Mouse (Mus musculus): ENCODE data around the gene Diexf. TPM values are rescaled to one million over a fixed set of nuclear protein-coding genes. Genes with fewer than 3 reads are reported as not detected.

Diexf gene
- total and polyA plus RNA-seq, 2 experiments from 2014 or later = 3.5 to 8.6 TPM

DNA sequence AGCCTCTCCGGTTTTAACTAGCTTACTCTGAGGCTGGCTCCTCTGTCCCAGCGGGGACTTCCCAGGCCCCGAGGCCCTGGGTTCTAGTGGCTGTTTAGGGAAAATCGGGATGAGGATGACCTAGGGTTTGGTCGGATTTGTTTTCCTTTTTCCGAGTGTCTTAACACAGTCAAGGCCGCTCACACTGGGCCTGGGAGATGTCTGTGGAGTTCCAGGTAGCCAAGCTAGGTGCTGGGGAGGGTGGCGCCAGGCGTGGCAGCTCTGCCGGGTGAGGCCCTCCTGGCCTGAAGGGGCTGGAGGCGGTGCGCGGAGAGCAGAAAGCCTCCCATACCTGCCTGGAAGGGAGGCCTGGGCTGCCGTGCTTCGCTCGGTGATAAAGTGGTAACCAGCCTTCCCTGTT is 23.5 kb upstream of the Diexf start:
- H3K9me3 ChIP-seq (ENCODE audit: low read length) = no peaks in the 10 kb centered on the region
- 35% methylated on average over 16 of the region's 16 CpGs for WGBS

GRCm38 (mm10) chr1:193152872-193153271 is 22.8 kb upstream of the Diexf start, which contains the start of gene Irf6:
Gene Irf6 (plus strand): TSS chr1:193153111.
- no peak for TF ChIP-seq CTCF (IDR thresholded peaks at IDR 0.05; ENCODE audit: low read depth)
- Histone ChIP-seq H3K9ac (replicated peaks; ENCODE audit: low read length) (no peak within 1 kb of the TSS), H3K36me3 (ENCODE audit: insufficient read depth, low read length) (no peaks in the 10 kb centered on the region), H3K4me1 (ENCODE audit: insufficient read depth, low read length) (no peaks in the 10 kb centered on the region), H3K9me3 (ENCODE audit: low read length) (no peaks in the 10 kb centered on the region), H3K27ac (no peak within 1 kb of the TSS), H3K4me3 (ENCODE audit: low read length) (peak within 1 kb of the TSS; percentile 13), H3K4me2 (ENCODE audit: low read depth, low read length) (peak within 1 kb of the TSS; percentile 23), H3K27me3 (ENCODE audit: insufficient read depth, low read length) (peaks cover 23% of the 10 kb centered on the region)
- 2% methylated on average over 30 of the region's 30 CpGs for WGBS
- ATAC-seq = peak; percentile 48; the same call in 1 of the 2 replicates
- no peak for DNase-seq (ENCODE audit: low spot score)

More for the DNA sequence above, 23.5 kb upstream of the Diexf start:
- H3K4me1 ChIP-seq (ENCODE audit: insufficient read depth, low read length) = no peaks in the 10 kb centered on the region
- ATAC-seq = no peak
- peak overlapping the region; percentile 13; the same call in 1 of the 2 replicates for H3K4me3 ChIP-seq (ENCODE audit: low read length)
- no peak overlapping the region for H3K27ac ChIP-seq
- H3K27me3 ChIP-seq (ENCODE audit: insufficient read depth, low read length) = peaks cover 23% of the 10 kb centered on the region
- DNase-seq (ENCODE audit: low spot score) = no peak
- TF ChIP-seq CTCF (IDR thresholded peaks at IDR 0.05; ENCODE audit: low read depth) = no peak
- no peak overlapping the region for H3K4me2 ChIP-seq (ENCODE audit: low read depth, low read length)
- H3K9ac ChIP-seq (replicated peaks; ENCODE audit: low read length) = no peak overlapping the region
- no peaks in the 10 kb centered on the region for H3K36me3 ChIP-seq (ENCODE audit: insufficient read depth, low read length)

GRCm38 (mm10) chr1:193151134-193151533 is 21.1 kb upstream of the Diexf start:
- Histone ChIP-seq H3K4me1 (ENCODE audit: insufficient read depth, low read length) (no peaks in the 10 kb centered on the region), H3K9me3 (ENCODE audit: low read length) (no peaks in the 10 kb centered on the region), H3K4me3 (ENCODE audit: low read length) (no peak overlapping the region), H3K27ac (no peak overlapping the region), H3K4me2 (ENCODE audit: low read depth, low read length) (no peak overlapping the region), H3K27me3 (ENCODE audit: insufficient read depth, low read length) (peaks cover 23% of the 10 kb centered on the region), H3K9ac (replicated peaks; ENCODE audit: low read length) (no peak overlapping the region), H3K36me3 (ENCODE audit: insufficient read depth, low read length) (no peaks in the 10 kb centered on the region)
- ATAC-seq (peak; percentile 69), DNase-seq (ENCODE audit: low spot score) (peak; percentile 14)
- 37% methylated on average over 7 of the region's 7 CpGs for WGBS
- TF ChIP-seq CTCF (IDR thresholded peaks at IDR 0.05; ENCODE audit: low read depth) = no peak

DNA sequence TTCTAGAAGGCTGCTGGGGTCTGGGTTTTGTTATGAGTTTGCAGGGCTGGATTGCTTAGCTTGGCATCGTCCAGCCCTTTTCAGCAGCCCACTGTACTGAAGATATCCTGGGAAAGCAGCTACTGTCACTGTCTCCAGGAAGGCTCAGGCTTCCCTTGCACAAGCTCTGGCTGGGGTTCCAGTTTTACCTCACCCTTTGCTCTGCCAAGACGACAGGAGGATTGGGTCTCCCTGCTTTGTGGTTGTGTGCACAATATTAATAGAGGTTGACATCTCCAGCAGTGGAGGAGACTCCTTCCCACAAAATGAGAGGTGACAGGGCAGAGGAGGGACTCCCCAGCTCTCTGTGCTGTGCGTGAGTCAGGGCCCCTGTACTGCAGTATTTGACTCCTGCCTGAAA is 19.2 kb upstream of the Diexf start:
- no peak for ATAC-seq
- Histone ChIP-seq H3K9me3 (ENCODE audit: low read length) (no peaks in the 10 kb centered on the region), H3K4me3 (ENCODE audit: low read length) (no peak overlapping the region), H3K4me2 (ENCODE audit: low read depth, low read length) (no peak overlapping the region), H3K4me1 (ENCODE audit: insufficient read depth, low read length) (no peaks in the 10 kb centered on the region), H3K36me3 (ENCODE audit: insufficient read depth, low read length) (no peaks in the 10 kb centered on the region), H3K27ac (no peak overlapping the region), H3K9ac (replicated peaks; ENCODE audit: low read length) (no peak overlapping the region), H3K27me3 (ENCODE audit: insufficient read depth, low read length) (peaks cover 19% of the 10 kb centered on the region)
- WGBS = 67% methylated on average over 3 of the region's 3 CpGs
- no peak for TF ChIP-seq CTCF (IDR thresholded peaks at IDR 0.05; ENCODE audit: low read depth)
- DNase-seq (ENCODE audit: low spot score) = no peak

DNA sequence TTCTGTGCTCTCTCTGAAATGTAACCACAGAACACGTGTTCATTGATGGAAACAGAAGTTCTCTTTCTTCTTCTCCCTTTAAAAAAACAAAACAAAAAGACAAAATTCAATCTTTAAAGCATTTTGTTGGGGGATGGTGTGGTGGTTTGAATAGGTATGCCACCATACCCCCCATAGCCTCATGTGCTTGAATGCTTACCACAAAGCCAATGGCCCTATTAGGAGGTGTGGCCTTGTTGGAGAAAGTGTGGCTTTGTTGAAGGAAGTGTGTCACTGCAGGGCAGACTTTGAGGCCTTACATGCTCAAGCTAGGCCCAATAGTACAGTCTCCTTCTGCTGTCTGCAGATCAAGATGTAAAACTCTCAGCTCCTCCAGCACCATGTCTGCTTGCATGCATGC is 16.3 kb upstream of the Diexf start:
- Histone ChIP-seq H3K9ac (replicated peaks; ENCODE audit: low read length) (no peak overlapping the region), H3K9me3 (ENCODE audit: low read length) (no peaks in the 10 kb centered on the region), H3K27me3 (ENCODE audit: insufficient read depth, low read length) (no peaks in the 10 kb centered on the region), H3K4me3 (ENCODE audit: low read length) (no peak overlapping the region), H3K4me1 (ENCODE audit: insufficient read depth, low read length) (no peaks in the 10 kb centered on the region), H3K36me3 (ENCODE audit: insufficient read depth, low read length) (no peaks in the 10 kb centered on the region), H3K4me2 (ENCODE audit: low read depth, low read length) (no peak overlapping the region), H3K27ac (no peak overlapping the region)
- TF ChIP-seq CTCF (IDR thresholded peaks at IDR 0.05; ENCODE audit: low read depth) = no peak
- ATAC-seq (no peak), DNase-seq (ENCODE audit: low spot score) (no peak)
- 90% methylated on average over 1 of the region's 1 CpGs for WGBS

- Histone ChIP-seq H3K4me2 (ENCODE audit: low read depth, low read length) (no peak overlapping the region), H3K4me3 (ENCODE audit: low read length) (no peak overlapping the region), H3K4me1 (ENCODE audit: insufficient read depth, low read length) (no peaks in the 10 kb centered on the region), H3K9me3 (ENCODE audit: low read length) (no peaks in the 10 kb centered on the region), H3K27ac (no peak overlapping the region), H3K36me3 (ENCODE audit: insufficient read depth, low read length) (no peaks in the 10 kb centered on the region), H3K27me3 (ENCODE audit: insufficient read depth, low read length) (no peaks in the 10 kb centered on the region), H3K9ac (replicated peaks; ENCODE audit: low read length) (no peak overlapping the region)
- DNase-seq (ENCODE audit: low spot score) (no peak), ATAC-seq (no peak)
- TF ChIP-seq CTCF (IDR thresholded peaks at IDR 0.05; ENCODE audit: low read depth) = no peak
- WGBS = 76% methylated on average over 4 of the region's 4 CpGs
Observed at GRCm38 (mm10) chr1:193145101-193145500, 15.0 kb upstream of the Diexf start.

DNA sequence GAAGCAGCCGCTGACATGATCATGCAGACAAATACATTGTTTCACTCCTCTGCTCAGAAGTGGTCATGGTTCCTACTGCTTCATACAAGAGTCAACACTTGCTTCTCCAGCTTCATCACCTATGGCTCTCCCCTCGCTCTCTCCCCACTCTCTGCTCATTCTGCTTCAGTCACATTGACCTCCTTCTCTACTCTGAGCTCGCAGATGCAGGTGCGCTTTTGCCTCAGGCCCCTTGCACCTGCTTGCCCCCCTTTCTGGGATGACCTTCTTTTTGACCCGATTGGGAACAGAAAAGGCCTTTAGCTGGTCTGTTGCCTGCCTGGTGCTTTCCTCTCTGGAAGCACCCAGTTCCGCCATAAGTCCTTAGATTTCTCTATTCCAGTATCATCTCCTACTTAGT is 14.4 kb upstream of the Diexf start:
- ATAC-seq (no peak), DNase-seq (ENCODE audit: low spot score) (no peak)
- H3K9me3 ChIP-seq (ENCODE audit: low read length) = no peaks in the 10 kb centered on the region
- H3K4me1 ChIP-seq (ENCODE audit: insufficient read depth, low read length) = no peaks in the 10 kb centered on the region
- no peak for TF ChIP-seq CTCF (IDR thresholded peaks at IDR 0.05; ENCODE audit: low read depth)
- WGBS = 91% methylated on average over 6 of the region's 6 CpGs
- H3K27me3 ChIP-seq (ENCODE audit: insufficient read depth, low read length) = no peaks in the 10 kb centered on the region
- no peaks in the 10 kb centered on the region for H3K36me3 ChIP-seq (ENCODE audit: insufficient read depth, low read length)
- H3K27ac ChIP-seq = no peak overlapping the region
- no peak overlapping the region for H3K4me3 ChIP-seq (ENCODE audit: low read length)
- H3K4me2 ChIP-seq (ENCODE audit: low read depth, low read length) = no peak overlapping the region
- H3K9ac ChIP-seq (replicated peaks; ENCODE audit: low read length) = no peak overlapping the region
